Mouse (Mus musculus): ENCODE data around the gene Tctn1.

The Tctn1 gene

DNA sequence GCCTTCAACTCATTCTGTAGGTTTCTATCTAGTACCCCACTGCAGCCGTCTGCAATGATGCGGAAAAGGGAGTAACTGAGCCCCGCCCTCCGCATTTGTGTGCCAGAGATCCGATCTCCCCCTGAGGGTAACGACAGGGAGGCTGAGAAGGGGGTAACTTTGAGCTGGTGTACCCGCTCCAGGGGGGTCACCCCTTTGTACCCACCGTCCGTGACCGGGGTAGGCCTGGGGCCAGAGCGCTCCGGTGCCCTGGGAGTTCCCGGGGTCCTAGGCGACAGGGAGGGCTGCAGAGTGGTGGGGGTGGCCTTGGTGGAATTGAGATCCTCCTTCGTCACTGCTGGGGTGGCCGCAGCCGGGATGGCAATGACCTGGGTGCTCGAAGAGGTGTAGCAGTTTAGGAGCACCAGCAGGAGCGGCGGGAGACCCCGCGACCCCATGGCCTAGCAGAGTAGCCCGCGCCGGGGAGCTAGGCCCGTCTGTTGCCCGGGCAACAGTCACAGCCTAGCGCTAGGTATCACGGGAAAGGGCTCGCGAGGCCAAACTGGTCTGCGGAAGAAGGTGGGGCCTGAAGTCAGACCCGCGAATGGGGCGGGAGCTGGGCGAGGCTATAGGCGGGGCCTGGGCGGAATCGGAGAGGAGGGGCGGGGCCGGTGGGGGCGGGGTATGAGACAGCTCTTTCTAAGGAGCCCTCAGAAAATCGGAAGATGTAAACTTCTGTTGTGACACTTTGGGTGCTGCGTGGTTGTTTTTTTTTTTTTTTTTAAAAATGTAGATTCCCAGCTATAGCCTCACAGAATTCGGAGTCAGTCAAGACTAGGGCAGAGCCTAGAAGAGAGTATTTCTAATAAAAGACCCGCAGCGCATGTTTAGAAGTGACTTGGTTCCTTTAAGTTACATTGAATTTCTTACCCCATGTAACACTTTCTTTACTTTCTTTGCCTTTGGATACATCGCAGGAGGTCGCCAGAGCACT lies at the start of gene Tctn1:
Gene Tctn1, minus strand, starts transcription at position 528 of the 973 bp plus-strand sequence.
- ATAC-seq (ENCODE audit: insufficient number of reproducible peaks, low FRiP score, low TSS enrichment), result peak; percentile 95

DNA sequence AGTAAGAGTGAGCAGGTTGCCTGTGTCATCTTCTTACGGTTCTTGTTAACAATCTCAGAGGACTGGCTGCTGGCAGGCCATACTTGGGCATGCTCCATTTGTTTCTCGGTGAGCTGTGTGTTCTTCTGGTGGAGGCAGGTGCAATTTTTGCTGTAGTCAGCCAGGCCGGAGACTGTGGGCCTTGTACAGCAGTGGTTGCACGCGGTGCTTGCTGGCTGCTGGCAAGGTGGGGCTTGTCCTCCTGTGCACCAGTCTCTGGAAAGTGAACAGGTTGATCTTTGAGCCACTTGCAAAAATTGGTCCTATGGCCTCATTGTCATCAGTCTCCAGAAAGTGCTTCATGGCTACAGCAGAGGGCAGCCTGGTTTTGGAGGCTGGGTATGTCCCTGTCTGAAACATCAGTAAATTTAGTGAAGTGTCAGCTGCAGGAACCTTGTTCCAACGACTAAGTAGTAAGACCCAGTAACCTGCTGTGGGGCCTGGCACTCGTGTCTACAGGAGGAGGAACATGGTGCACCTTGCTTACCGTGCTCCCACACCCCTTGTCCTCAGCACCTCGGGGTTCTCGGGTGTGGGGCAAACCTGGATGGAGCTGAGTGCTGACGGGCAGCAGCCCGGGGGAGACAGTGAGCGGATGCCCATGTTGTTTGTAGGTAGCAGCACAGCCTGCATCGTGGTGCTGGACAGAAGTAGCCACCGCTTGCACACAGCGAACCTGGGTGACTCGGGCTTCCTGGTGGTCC lies 48.9 kb upstream of the Tctn1 start:
- ATAC-seq (ENCODE audit: insufficient number of reproducible peaks, low FRiP score, low TSS enrichment), result no peak

DNA sequence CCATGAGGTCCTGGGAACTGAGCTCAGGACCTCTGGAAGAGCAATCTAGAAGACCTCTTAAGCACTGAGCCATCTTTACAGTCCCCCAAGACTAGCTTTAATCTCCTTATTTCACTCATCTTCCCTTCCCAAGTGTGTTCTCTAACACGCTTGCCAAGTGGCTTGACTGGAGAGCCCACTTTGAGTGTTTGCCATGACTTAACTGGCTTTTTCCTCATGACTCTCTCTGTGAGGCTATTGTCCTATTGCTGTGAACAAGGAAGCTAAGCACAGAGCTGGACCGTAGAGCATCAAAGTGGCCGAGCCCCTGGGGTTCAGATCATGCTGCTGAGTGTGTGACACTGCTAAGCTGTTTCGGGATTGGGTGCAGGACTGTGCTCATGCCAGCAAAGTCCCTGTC lies 48.1 kb upstream of the Tctn1 start:
- ATAC-seq (ENCODE audit: insufficient number of reproducible peaks, low FRiP score, low TSS enrichment), result no peak

DNA sequence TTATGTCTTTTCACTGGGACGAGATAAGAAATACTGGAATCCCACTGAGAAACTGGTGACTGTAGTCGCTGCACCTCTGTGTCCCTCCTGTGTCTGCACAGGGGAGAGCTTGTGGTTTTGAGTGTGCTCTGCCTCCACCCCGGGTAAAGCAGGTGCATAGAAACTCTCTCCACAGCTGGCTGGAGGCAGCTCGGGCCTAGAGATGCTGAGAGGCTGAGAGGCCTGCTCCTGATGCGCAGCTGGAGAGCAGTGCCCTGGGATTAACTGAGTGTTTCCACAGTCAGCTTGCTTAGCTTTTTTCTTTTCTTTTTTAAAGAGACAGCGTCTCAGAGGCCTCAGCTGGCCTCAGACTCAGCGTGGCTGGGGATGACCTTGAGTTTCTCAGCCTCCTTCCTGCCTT lies 47.4 kb upstream of the Tctn1 start:
- ATAC-seq (ENCODE audit: insufficient number of reproducible peaks, low FRiP score, low TSS enrichment), result no peak

DNA sequence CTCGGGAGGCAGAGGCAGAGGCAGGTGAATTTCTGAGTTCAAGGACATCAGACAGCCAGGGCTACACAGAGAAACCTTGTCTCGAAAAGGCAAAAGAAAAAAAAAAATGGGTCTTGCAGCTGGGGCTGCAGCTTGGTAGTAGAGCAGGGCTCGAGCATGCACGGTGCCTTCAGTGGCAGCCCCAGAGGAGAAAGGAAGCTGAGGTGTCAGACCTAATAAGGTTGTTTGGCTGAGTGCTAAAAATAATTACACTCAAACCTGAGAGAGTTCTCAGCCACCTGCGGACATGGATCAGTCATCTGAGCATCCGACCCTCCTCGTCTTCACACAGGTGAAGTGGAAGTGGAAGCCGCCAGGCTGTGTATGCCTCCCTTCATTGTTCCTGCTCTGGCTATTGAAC lies 46.4 kb upstream of the Tctn1 start:
- ATAC-seq (ENCODE audit: insufficient number of reproducible peaks, low FRiP score, low TSS enrichment), result no peak

DNA sequence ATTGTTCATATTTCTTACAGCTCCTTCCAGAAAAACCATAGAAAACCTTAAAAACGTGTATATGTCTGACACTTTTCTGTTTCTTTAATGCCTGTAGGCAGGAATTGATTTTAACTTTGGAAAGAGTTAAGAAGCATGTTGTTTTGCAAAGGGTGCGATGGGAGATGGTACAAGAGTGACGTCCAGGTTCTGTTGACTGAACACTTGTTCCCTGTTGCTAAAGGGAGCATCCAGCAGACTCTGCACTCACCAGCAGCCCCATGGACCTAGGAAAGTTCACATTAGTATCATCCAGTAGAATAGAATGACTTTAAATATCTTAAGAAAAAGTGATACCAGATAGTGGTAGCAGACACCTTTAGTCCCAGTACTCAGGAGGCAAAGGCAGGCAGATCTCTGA lies 42.3 kb upstream of the Tctn1 start:
- no peak for ATAC-seq (ENCODE audit: insufficient number of reproducible peaks, low FRiP score, low TSS enrichment)

DNA sequence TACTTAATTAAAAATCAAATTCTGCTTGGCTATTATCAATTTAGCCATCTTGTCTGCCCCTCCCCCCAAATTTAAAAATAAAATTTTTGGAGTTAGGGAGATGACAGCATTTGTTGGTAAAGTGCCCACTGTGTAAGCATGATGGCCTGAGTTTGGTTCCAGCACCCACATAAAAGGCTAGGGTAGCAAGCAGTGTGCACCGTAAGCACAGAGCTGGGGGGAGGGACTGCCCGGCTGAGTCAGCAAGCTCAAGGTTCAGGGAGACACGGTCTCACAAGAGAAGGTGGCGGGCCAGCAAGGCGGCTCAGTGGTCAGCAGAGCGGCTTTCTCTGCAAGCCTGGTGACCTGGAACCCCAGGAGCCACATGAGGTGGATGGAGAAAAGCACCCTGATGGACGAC lies 41.2 kb upstream of the Tctn1 start:
- no peak for ATAC-seq (ENCODE audit: insufficient number of reproducible peaks, low FRiP score, low TSS enrichment)

DNA sequence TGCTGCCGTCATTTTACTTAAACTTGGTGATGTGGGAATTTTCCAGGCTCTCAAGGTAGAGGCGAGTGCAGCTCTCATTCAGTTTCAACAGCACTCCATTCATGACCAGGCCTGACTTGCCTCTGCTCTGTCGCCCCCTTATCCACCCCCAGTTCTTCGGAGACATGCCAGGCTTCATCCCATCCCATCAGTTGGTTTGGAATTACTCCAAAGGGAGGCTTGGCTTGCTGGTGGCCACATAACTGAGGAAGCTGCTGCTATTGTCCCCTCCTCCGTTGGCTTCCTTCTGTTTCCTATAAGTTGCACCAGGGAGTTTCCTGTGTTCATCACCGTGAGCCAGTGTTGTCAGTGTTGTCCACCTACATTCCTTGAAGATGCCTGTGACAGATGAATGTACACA lies 40.3 kb upstream of the Tctn1 start:
- no peak for ATAC-seq (ENCODE audit: insufficient number of reproducible peaks, low FRiP score, low TSS enrichment)

DNA sequence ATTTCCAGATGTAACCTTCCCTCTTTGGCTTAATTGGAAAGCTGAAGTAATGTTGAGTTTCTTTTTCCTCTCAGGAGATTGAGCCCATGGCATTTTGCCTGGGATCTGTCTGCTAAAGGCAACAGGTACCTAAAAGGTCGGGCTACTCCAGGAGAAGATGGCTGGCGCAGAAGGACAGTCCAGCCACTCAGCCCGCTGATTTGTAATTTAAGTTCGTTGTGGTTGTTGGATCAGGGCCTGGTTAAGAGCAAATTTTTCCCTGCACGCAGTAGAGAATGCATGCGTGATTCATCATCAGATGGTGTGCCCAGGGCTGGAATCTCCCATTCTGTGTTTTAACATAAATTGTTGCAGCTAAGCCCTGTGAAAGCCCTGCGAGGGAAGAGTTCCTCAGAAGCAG lies 39.7 kb upstream of the Tctn1 start:
- no peak for ATAC-seq (ENCODE audit: insufficient number of reproducible peaks, low FRiP score, low TSS enrichment)

DNA sequence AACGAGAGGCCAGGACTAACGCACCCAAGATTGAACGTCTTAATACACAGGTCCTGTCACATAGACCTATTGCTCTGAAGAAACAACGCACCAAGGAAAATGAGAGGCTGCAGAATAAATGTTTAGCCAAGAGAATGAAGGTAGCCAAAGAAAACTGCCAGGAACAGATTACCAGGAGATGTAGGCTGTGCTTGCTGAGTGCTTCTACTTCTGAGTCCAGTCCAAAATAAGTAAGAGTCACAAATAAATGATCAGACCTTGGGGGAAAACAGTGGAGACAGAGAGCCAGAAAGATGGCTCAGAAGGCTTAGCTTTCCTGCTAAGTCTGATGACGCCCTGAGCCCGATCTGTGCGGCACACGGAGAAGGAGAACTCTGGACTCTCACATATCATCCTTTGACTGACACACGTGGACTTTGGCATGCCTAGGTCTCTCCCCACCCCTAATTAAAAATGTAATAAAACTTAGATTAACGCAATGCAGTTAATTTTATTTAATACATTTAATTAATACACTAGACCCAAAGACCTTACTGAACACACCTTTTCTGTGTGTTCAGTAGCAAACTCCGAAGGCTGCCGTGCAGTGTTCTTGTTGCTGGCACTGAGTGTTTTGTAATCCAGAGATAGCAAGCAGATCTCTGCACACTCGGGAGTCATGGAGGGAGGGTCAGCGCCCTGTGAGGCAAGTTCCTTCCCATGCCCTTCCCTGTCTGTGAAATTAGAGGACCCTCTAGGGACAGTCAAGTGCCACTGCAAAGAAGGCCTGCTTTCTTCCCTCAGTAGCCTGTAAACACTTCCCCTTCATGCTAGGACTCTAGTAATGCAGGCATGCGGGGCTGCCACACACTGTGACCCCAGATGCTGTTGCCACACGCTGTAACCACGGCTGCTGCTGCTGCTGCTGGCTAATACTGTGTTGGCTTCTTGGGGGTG lies 38.8 kb upstream of the Tctn1 start:
- ATAC-seq (ENCODE audit: insufficient number of reproducible peaks, low FRiP score, low TSS enrichment), result no peak

DNA sequence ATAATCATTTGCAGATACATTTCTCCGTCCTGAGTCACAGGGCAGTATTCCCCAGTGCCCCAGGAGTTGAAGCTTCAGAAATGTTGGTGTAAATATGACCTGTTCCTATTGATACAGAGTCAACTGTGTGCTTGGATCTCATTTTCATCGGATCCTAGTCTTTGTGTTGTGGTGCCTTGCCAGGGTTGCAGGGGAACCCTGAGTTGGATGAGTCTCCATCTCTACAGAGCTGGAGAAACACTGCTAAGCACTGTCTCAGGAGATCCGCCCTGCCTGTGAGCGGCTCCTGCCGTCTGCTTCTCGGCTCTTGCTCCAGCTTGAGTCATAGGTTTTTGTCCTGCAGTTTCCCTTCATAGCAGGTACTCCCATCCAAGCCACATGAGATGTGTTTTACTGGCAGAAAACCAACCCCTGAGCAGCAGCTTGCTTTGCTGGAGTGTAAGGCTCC lies 35.8 kb upstream of the Tctn1 start:
- peak; percentile 61; the same call in 1 of the 2 replicates for ATAC-seq (ENCODE audit: insufficient number of reproducible peaks, low FRiP score, low TSS enrichment)

DNA sequence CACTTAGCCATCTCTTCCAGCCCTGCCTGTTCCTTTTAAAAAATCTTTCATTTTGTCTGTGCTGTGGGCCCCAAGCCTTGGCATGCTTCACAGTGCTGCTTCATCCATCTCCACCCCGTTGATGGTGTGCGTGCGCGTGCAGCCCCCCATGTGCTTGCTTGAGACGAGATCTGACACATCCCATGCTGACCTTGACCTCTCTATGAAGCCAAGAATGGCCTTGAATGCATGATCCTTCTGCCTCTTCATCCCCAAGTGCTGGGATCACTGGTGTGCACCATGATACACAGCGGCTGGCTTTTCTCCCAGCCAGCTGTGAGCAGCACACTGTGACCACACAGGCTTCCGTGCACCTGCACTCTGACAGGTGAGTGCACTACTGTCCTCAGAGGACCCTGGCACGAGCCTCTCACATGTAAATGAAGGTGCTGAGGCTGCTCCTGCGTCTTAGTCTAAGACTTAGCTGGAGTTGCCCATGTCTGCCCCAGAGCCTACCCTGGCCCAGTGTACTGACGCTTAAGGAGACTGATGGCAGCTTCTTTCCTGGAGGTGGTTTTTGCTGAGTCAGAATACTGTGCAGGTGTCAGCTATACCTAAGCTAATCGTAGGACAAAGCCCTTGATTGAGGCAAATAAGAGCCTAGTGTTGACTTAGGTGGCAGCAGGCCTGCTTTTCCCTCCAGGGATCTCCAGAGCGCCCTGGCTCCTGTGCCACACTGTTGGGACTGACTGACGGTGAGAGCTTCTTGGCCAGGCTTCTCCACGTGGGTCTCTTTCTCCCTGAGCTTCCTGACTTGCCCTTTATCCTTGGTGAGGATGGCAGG lies 31.1 kb upstream of the Tctn1 start:
- ATAC-seq (ENCODE audit: insufficient number of reproducible peaks, low FRiP score, low TSS enrichment), result no peak

DNA sequence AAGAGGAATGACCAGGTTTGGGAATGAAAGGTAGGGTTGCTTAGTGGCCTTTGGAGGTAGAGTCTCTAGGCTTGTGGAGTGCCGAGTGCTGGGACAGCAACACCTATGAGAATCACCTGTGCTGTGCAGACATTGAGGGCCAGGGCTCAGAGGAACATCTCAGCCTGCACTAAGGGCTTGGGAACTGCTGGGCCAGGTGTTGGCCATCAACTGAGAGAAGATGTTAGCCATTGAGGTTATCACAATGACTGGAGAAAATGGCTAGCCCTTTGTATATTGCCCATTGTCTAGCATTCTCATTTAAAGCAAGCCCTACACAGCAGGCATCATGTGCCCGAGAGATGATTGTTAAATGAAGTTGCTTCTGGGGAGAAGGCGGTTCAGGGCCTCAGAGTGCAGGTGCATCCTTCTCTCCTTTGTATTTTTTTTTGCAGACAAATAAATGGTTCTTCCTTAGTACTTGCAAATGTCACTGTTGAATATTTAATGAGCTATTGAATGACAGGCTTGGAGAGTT lies 30.0 kb upstream of the Tctn1 start:
- no peak for ATAC-seq (ENCODE audit: insufficient number of reproducible peaks, low FRiP score, low TSS enrichment)

DNA sequence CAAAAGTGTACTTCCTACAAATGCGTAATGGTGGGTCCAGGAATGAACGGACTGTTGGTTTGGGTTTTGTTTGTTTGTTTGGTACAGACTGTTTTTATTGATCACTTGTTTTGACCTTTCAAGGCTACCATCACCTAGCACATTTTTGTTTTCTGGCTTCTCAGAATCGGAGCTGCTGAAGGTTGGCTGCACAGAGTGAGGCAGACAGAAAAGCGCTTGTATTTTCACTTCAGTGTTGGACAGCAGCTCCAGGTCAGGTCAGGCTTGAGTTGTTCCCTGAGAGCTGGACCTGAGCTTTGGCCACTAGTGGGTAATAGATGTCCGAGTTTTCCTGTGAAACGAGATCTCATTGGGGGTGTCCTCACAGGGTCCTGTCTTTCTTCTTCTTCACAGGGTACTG lies 28.9 kb upstream of the Tctn1 start:
- no peak for ATAC-seq (ENCODE audit: insufficient number of reproducible peaks, low FRiP score, low TSS enrichment)

DNA sequence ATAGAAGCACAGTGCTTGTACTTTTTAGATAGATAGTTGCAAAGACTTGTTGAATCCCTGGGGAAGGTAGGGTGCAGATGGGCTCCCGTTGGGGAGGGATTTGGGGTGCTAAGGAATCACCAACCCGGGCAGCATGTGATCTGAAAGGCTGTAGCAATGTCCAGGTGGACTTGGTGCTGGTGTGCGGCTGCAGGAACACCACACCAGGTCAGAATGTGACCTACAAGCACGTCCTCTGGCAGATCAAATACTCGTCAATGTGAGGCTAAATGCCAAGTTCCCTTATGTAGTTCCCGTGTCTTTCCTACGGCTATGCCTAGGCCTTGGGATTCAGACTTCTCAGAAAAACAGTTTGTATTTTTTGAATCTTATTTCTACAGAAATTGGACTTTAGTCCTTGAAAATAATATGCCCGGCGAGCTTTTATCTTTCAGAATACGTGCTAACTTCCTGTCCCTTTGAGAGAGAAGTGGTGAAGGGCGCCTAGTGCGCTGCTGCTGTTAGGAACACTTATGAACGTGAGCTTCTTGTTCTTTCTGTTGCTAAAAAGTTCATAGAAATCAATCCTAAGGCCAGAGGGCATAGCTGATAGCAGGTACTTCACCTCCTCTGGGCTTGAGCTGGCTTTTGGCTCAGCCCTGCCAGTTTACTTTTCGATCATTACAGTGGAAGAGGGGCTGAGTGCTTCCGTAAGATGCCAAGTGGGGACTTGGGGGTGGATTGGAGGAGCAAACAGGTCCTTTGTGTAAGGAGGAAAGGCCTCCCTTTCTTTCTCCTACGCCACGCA lies 27.5 kb upstream of the Tctn1 start:
- no peak for ATAC-seq (ENCODE audit: insufficient number of reproducible peaks, low FRiP score, low TSS enrichment)

DNA sequence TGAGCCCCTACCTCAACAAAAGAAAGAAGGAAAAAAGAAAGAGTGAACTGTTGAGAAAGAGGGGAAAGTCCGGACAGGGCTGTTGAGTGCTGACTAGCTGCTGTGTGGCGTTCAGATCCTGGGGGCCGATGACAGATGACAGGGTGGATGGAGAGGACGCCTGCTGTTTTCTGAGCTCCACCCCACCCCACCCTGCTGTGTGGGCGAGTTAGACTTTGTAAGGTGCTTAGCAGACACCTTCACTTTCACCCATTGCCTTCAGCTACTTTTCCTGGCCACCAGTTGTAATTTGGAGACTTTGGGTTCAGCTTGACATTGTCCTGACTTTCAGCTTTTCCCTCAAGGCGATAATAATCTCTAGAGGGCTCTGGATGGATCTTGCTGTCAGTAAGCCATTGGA lies 26.9 kb upstream of the Tctn1 start:
- ATAC-seq (ENCODE audit: insufficient number of reproducible peaks, low FRiP score, low TSS enrichment), result no peak

DNA sequence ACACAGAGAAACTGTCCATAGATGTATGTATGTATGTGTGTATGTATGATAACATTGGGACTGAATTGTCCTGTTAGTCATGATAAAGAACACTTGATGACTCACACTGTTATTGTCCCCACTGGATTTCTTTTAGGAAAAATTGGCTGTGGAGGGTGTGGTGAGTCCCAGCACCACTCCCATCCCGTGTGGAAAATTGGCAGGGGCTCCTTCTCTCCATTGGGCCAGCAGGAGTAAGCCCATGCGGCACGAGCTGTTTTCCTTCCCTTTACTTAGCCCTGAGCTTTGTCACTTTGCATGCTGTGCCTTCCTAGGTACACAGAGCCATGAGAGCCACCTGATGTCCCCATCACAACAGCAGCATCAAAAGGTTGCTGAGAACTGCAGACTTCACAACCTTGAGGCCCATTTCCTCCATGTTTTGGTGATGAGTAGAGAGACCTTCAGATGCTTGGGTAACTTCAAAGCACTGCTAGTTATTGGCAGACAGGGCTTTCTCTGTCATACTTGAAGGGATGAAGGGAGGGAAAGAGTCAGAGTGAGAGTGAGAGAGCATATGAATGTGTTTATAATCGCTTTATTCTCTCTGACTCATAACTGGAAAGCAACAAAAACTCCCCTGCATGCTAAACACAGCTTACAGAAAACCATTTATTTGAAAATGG lies 24.0 kb upstream of the Tctn1 start:
- no peak for ATAC-seq (ENCODE audit: insufficient number of reproducible peaks, low FRiP score, low TSS enrichment)

DNA sequence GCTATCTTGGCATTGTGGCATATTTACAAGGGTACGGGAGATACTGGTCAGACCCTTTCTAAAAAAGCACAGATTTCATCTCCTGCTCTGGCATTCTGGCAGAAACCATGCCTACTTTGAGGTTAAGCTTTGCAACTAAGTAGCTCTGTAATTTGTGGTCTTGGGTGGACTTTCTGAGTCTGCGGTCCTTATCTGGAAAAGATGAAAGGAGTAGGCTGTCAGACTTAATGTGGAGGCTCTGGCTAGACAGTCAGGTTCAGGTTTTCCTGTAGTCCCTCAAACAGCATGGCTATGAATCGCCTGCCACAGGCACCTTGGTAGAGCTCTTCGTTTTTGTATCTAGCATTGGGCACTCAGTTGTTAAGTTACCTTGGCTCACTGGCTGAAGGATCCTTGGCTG lies 22.8 kb upstream of the Tctn1 start:
- ATAC-seq (ENCODE audit: insufficient number of reproducible peaks, low FRiP score, low TSS enrichment), result no peak
